Mouse (Mus musculus) heart, embryonic 11.5 days (tissue): ENCODE data around the gene Polr3g. TPM values are rescaled to one million over a fixed set of nuclear protein-coding genes. Genes with fewer than 3 reads are reported as not detected.

ENCODE experiments used
- ATAC-seq: fragments of 200-750 bp; cut with Nextera tagmentation; replicated peaks from 2 replicates; pipeline ENCODE4 v1.8.0; 2017; ENCODE audit warnings: moderate library complexity; ENCODE audit not compliant: insufficient number of reproducible peaks, low FRiP score, low TSS enrichment
- H3K27ac ChIP-seq: fragments of 300-500 bp; sonication (generic); 2 replicates; pipeline ENCODE4 v1.5.1; 2014; ENCODE audit warnings: mild to moderate bottlenecking, low read depth, low read length
- H3K27me3 ChIP-seq: fragments of 300-500 bp; sonication (generic); 2 replicates; pipeline ENCODE4 v1.6.1; 2014; ENCODE audit warnings: mild to moderate bottlenecking, low read length, mixed read lengths; ENCODE audit not compliant: control insufficient read depth, insufficient read depth
- H3K36me3 ChIP-seq: fragments of 300-500 bp; sonication (generic); 2 replicates; pipeline ENCODE4 v1.6.1; 2014; ENCODE audit warnings: mild to moderate bottlenecking, low read length, moderate library complexity, mixed read lengths; ENCODE audit not compliant: control insufficient read depth, insufficient read depth
- H3K4me1 ChIP-seq: fragments of 300-500 bp; sonication (generic); 2 replicates; pipeline ENCODE4 v1.6.1; 2014; ENCODE audit warnings: low read length; ENCODE audit not compliant: control insufficient read depth, insufficient read depth
- H3K4me2 ChIP-seq: fragments of 300-500 bp; sonication (generic); 2 replicates; pipeline ENCODE4 v1.6.1; 2014; ENCODE audit warnings: mild to moderate bottlenecking, moderate library complexity
- H3K4me3 ChIP-seq: fragments of 300-500 bp; sonication (generic); 2 replicates; pipeline ENCODE4 v1.5.1; 2014; ENCODE audit warnings: low read depth, low read length
- H3K9ac ChIP-seq: fragments of 300-500 bp; sonication (generic); 2 replicates; pipeline ENCODE4 v1.6.1; 2014; ENCODE audit warnings: mild to moderate bottlenecking, low read depth, low read length, moderate library complexity
- H3K9me3 ChIP-seq: fragments of 300-500 bp; sonication (generic); replicated peaks from 2 replicates; pipeline ENCODE4 v1.6.1; 2016; ENCODE audit warnings: low read length; ENCODE audit not compliant: control insufficient read depth
- WGBS: fragments of 180-500 bp; shearing (Covaris S2); extraction: QIAGEN DNeasy Blood & Tissue Kit; methylation state at CpG from one replicate; pipeline ENCODE4 v1.1.7; 2014; ENCODE audit not compliant: insufficient replicate concordance; 5-methylcytosine and 5-hydroxymethylcytosine counted together
- polyA plus RNA-seq: library from polyadenylated mRNA; unstranded; fragments of >200 nt; fragmentation: Nextera tagmentation; extraction: Ambion mirVana; gene quantifications from 2 replicates; pipeline ENCODE4 v1.2.1, GENCODE M21; 2014

Gene Polr3g
- polyA plus RNA-seq, 1 experiment from 2014 or later: 26.2 TPM

DNA sequence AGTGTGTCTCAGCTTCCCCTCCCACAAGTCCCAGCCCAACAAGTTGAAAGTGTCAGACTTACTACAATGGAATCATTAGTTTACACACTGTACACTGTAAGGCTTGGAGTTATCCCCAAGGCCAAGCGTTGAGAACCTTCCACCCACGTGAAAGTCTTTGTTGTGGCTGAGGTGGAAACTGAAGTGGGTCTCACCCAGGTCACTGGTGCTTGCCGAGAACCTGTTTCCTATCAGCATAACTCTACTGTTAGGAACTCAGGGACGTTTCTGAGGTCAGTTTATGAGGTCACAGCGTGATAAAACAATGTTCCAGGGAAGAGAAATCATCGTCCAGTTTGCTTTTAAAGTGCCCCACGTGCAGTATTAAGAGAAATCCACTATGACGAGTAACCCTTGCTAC lies 35.5 kb downstream of the Polr3g start:
- H3K4me2 ChIP-seq: no peak overlapping the region
- H3K9ac ChIP-seq: no peak overlapping the region
- no peaks in the 10 kb centered on the region for H3K9me3 ChIP-seq
- no peak overlapping the region for H3K4me3 ChIP-seq
- H3K36me3 ChIP-seq: peaks cover 4% of the 10 kb centered on the region; the same call in 1 of the 2 replicates
- no peaks in the 10 kb centered on the region for H3K4me1 ChIP-seq
- no peak overlapping the region for H3K27ac ChIP-seq
- 75% methylated on average over 8 of the region's 8 CpGs for WGBS
- H3K27me3 ChIP-seq: no peaks in the 10 kb centered on the region
- no peak for ATAC-seq

DNA sequence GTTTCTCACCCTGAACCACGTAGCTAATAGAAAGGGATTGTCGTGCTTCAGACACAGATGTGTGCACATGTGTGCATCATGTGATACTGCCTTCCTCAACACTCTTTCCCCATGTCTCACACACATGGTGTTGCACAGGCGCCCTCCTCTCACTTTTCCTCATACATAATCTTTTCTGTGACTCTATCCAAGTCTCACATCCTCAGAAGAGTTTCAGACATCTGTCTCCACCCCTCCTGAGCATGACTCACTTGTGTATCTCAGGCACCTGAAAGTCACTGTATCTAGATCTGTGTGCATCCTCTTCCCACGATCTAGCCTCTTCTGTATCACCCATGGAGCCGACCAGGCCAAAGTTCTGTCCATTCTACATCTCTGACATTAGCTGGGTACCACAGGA lies 43.1 kb downstream of the Polr3g start:
- no peaks in the 10 kb centered on the region for H3K4me1 ChIP-seq
- H3K4me2 ChIP-seq: no peak overlapping the region
- peaks cover 6% of the 10 kb centered on the region; the same call in 1 of the 2 replicates for H3K36me3 ChIP-seq
- WGBS: 84% methylated on average over 5 of the region's 5 CpGs
- no peak overlapping the region for H3K27ac ChIP-seq
- ATAC-seq: no peak
- no peaks in the 10 kb centered on the region for H3K27me3 ChIP-seq
- no peak overlapping the region for H3K4me3 ChIP-seq
- H3K9me3 ChIP-seq: no peaks in the 10 kb centered on the region
- no peak overlapping the region for H3K9ac ChIP-seq

DNA sequence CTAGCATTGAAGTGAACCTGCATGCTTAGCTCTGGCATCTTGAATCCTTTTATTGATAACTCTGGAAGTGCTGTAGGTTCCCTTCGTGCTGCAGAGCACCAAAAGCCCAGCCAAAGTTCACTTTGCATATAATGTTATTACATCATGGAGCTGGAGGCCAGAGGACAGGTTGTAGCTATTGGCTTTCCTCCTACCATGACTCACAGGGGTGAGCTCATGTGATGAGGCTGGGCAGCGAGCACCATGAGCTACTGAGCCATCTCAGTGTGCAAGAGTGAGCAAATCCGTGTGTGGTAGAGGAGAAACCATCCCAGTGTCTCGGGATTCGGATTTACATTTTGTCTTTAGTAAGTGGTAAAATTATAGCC lies 46.5 kb downstream of the Polr3g start:
- H3K4me1 ChIP-seq: no peaks in the 10 kb centered on the region

GRCm38 (mm10) chr13:81663566-81664330 lies 47.1 kb downstream of the Polr3g start:
- 86% methylated on average over 12 of the region's 12 CpGs for WGBS

More for the DNA sequence above, 46.5 kb downstream of the Polr3g start:
- Histone ChIP-seq H3K9me3 (no peaks in the 10 kb centered on the region), H3K36me3 (peaks cover 6% of the 10 kb centered on the region; the same call in 1 of the 2 replicates), H3K9ac (no peak overlapping the region), H3K27me3 (no peaks in the 10 kb centered on the region), H3K4me2 (no peak overlapping the region), H3K4me3 (no peak overlapping the region), H3K27ac (no peak overlapping the region)
- no peak for ATAC-seq
- 87% methylated on average over 5 of the region's 5 CpGs for WGBS

GRCm38 (mm10) chr13:81658053-81658752 lies 52.6 kb downstream of the Polr3g start:
- Histone ChIP-seq H3K9ac (peak overlapping the region; percentile 90), H3K9me3 (no peaks in the 10 kb centered on the region), H3K36me3 (no peaks in the 10 kb centered on the region), H3K27ac (peak overlapping the region; percentile 75), H3K4me3 (peak overlapping the region; percentile 88), H3K4me2 (peak overlapping the region; percentile 85), H3K27me3 (no peaks in the 10 kb centered on the region), H3K4me1 (peaks cover 6% of the 10 kb centered on the region; the same call in 1 of the 2 replicates)
- no peak for ATAC-seq
- 7% methylated on average over 21 of the region's 21 CpGs for WGBS

More at GRCm38 (mm10) chr13:81663566-81664330, 47.1 kb downstream of the Polr3g start:
- H3K9me3 ChIP-seq: no peaks in the 10 kb centered on the region
- peaks cover under 1% of the 10 kb centered on the region; the same call in 1 of the 2 replicates for H3K4me1 ChIP-seq
- H3K4me3 ChIP-seq: no peak overlapping the region
- no peak overlapping the region for H3K27ac ChIP-seq
- H3K4me2 ChIP-seq: no peak overlapping the region
- H3K27me3 ChIP-seq: no peaks in the 10 kb centered on the region
- H3K36me3 ChIP-seq: peaks cover 6% of the 10 kb centered on the region; the same call in 1 of the 2 replicates
- no peak for ATAC-seq
- no peak overlapping the region for H3K9ac ChIP-seq

- Histone ChIP-seq H3K27ac (peak within 1 kb of the TSS; percentile 75), H3K36me3 (no peaks in the 10 kb centered on the region), H3K9me3 (no peaks in the 10 kb centered on the region), H3K4me2 (peak within 1 kb of the TSS; percentile 85), H3K27me3 (no peaks in the 10 kb centered on the region), H3K4me1 (peaks cover 6% of the 10 kb centered on the region; the same call in 1 of the 2 replicates), H3K9ac (peak within 1 kb of the TSS; percentile 90), H3K4me3 (peak within 1 kb of the TSS; percentile 88)
- WGBS: under 1% methylated on average over 73 of the region's 73 CpGs
- peak; percentile 100 for ATAC-seq
Observed at GRCm38 (mm10) chr13:81657351-81658052, 53.3 kb downstream of the Polr3g start, which contains the start of gene Lysmd3. Gene Lysmd3 (plus strand): TSS chr13:81657663.

GRCm38 (mm10) chr13:81657008-81657350 lies 53.8 kb downstream of the Polr3g start:
- H3K36me3 ChIP-seq: no peaks in the 10 kb centered on the region
- H3K9ac ChIP-seq: peak overlapping the region; percentile 71
- H3K27ac ChIP-seq: peak overlapping the region; percentile 75
- WGBS: 21% methylated on average over 5 of the region's 5 CpGs
- no peaks in the 10 kb centered on the region for H3K9me3 ChIP-seq
- no peak for ATAC-seq
- H3K4me1 ChIP-seq: peaks cover 6% of the 10 kb centered on the region; the same call in 1 of the 2 replicates
- peak overlapping the region; percentile 55 for H3K4me2 ChIP-seq
- peak overlapping the region; percentile 88 for H3K4me3 ChIP-seq
- no peaks in the 10 kb centered on the region for H3K27me3 ChIP-seq

- H3K4me3 ChIP-seq: no peak overlapping the region
- no peak overlapping the region for H3K9ac ChIP-seq
- H3K4me2 ChIP-seq: peak overlapping the region; percentile 55
- no peaks in the 10 kb centered on the region for H3K27me3 ChIP-seq
- no peak for ATAC-seq
- H3K4me1 ChIP-seq: peaks cover 6% of the 10 kb centered on the region; the same call in 1 of the 2 replicates
- H3K9me3 ChIP-seq: no peaks in the 10 kb centered on the region
- 49% methylated on average over 14 of the region's 14 CpGs for WGBS
- H3K27ac ChIP-seq: no peak overlapping the region; the same call in 1 of the 2 replicates
- no peaks in the 10 kb centered on the region for H3K36me3 ChIP-seq
Observed at GRCm38 (mm10) chr13:81656091-81656850, 54.5 kb downstream of the Polr3g start.
